Mouse (Mus musculus) ES-E14 (cell line): ENCODE measurements around the gene Swt1. TPM values are rescaled to one million over a fixed set of nuclear protein-coding genes. Genes with fewer than 3 reads are reported as not detected.

ENCODE experiments used
- DNase-seq: peaks from one replicate; pipeline ENCODE4 v3.0.0-alpha.2; 2013; ENCODE audit warnings: low read depth, low spot score
- H3K27ac ChIP-seq: 2 replicates; pipeline ENCODE4 v1.5.1; 2012; ENCODE audit warnings: low read depth, mild to moderate bottlenecking, low read length, moderate library complexity, mixed read lengths; ENCODE audit not compliant: poor library complexity, insufficient read depth, severe bottlenecking
- H3K36me3 ChIP-seq: 2 replicates; pipeline ENCODE4 v1.6.1; 2012; ENCODE audit warnings: mild to moderate bottlenecking, low read length, moderate library complexity, mixed read lengths; ENCODE audit not compliant: control insufficient read depth, poor library complexity, insufficient read depth, severe bottlenecking
- H3K4me1 ChIP-seq, 2 experiments: fragments of 150-350 bp in 1 of 2; sonication (generic) in 1 of 2; 2 replicates each; pipeline ENCODE4 v1.6.1; 2012; ENCODE audit warnings: low read length in 2 of 2, mild to moderate bottlenecking in 1 of 2, mixed read lengths in 1 of 2; ENCODE audit not compliant: control insufficient read depth in 2 of 2, insufficient read depth in 2 of 2, poor library complexity in 1 of 2
- H3K4me3 ChIP-seq, 2 experiments: fragments of 150-350 bp in 1 of 2; sonication (generic) in 1 of 2; 2 replicates each; pipeline ENCODE4 v1.5.1; 2012; ENCODE audit warnings: low read length in 2 of 2, low read depth in 1 of 2, mild to moderate bottlenecking in 1 of 2, mixed read lengths in 1 of 2; ENCODE audit not compliant: insufficient read depth in 1 of 2, poor library complexity in 1 of 2, severe bottlenecking in 1 of 2
- H3K9ac ChIP-seq: 2 replicates; pipeline ENCODE4 v1.6.1; 2012; ENCODE audit warnings: low read depth, mild to moderate bottlenecking, low read length, mixed read lengths; ENCODE audit not compliant: poor library complexity, insufficient read depth, severe bottlenecking
- H3K9me3 ChIP-seq: fragments of 150-350 bp; sonication (generic); 2 replicates; pipeline ENCODE4 v1.6.1; 2012; ENCODE audit warnings: low read depth, mild to moderate bottlenecking, low read length; ENCODE audit not compliant: control insufficient read depth, insufficient read depth
- CHD2 ChIP-seq: IDR thresholded peaks from 2 replicates; pipeline ENCODE4 v1.6.1; 2014; ENCODE audit warnings: mild to moderate bottlenecking, low read depth, low read length, inconsistent platforms
- HCFC1 ChIP-seq: IDR thresholded peaks from 2 replicates; pipeline ENCODE4 v1.6.1; 2012; ENCODE audit warnings: low read length, inconsistent platforms, borderline replicate concordance; ENCODE audit not compliant: insufficient read depth
- MAFK ChIP-seq: IDR thresholded peaks from 2 replicates; pipeline ENCODE4 v1.6.1; 2014; ENCODE audit warnings: mild to moderate bottlenecking, low read depth, low read length, inconsistent platforms; ENCODE audit not compliant: insufficient read depth
- ZC3H11A ChIP-seq: IDR thresholded peaks from 2 replicates; pipeline ENCODE4 v1.6.1; 2012; ENCODE audit warnings: low read depth, mild to moderate bottlenecking, inconsistent platforms, low read length, borderline replicate concordance
- ZNF384 ChIP-seq: IDR thresholded peaks from 2 replicates; pipeline ENCODE4 v1.6.1; 2012; ENCODE audit warnings: low read depth, low read length, inconsistent platforms
- in situ Hi-C, 2 experiments: fragments of 600-800 bp; cut with MboI; formaldehyde crosslinking; loops; one replicate each; pipeline ENCODE4 v1.15.1; 2025; ENCODE audit warnings: low sequenced_read_pairs in 2 of 2, inconsistent platforms in 1 of 2; ENCODE audit not compliant: unreplicated experiment in 2 of 2
- total RNA-seq: library from RNA; depleted of rRNA; stranded (reverse); fragments of 300-350 nt; gene quantifications from 2 replicates; pipeline ENCODE4 v1.2.3, GENCODE M21; 2012

Swt1 gene
- total RNA-seq, 1 experiment = 22.6 TPM

- Histone ChIP-seq H3K4me1 (peaks cover 2 to 6% of the 10 kb centered on the region in 2 experiments), H3K9me3 (no peaks in the 10 kb centered on the region), H3K36me3 (peaks cover 1% of the 10 kb centered on the region; the same call in 1 of the 2 replicates), H3K9ac (peak overlapping the region; percentile 81), H3K4me3 (peak overlapping the region; percentile 81 to 89), H3K27ac (peak overlapping the region; percentile 44; the same call in 1 of the 2 replicates)
- in situ Hi-C loops = loop anchor here in 1 of 2 experiments (25.0 kb wide), 1 partner anchor 256 kb away; no protein-coding TSS in a partner anchor
- DNase-seq = no peak
- no peak for TF ChIP-seq ZC3H11A
- TF ChIP-seq ZNF384 = peak; percentile 77
Observed at GRCm38 (mm10) chr1:151343571-151344282, 84.5 kb downstream of the Swt1 start.

- no peak for DNase-seq
- in situ Hi-C loops = loop anchor here in 1 of 2 experiments (25.0 kb wide), 1 partner anchor 256 kb away; no protein-coding TSS in a partner anchor
- peaks cover 2 to 3% of the 10 kb centered on the region in 2 experiments; a peak in 3 of 4 replicates for H3K4me1 ChIP-seq
- no peak overlapping the region for H3K9ac ChIP-seq
- H3K4me3 ChIP-seq = no peak overlapping the region
- H3K36me3 ChIP-seq = no peaks in the 10 kb centered on the region
- no peak overlapping the region for H3K27ac ChIP-seq
- TF ChIP-seq HCFC1 (no peak), MAFK (no peak), ZNF384 (no peak), CHD2 (no peak), ZC3H11A (no peak)
- H3K9me3 ChIP-seq = no peaks in the 10 kb centered on the region
Observed at GRCm38 (mm10) chr1:151342968-151343367, 85.3 kb downstream of the Swt1 start.

DNA sequence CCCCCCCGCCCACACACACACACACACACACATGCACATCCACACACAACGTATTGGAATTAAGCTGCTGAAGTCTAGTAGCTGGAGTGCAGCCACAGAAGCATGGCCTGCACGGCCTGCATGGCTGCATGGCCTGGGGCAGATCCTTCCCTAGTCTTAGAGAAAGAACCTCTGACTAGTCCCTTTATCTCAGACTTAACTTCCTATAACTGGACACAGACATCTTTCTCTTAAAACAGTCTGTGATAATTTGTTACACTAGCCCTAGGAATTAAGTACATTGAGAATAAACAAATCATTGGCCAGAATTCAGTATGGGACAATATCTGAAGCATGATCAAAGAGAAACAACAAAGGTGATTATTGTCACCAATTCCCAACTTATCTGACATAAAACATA, 85.9 kb downstream of the Swt1 start:
- TF ChIP-seq HCFC1 (no peak), MAFK (no peak), CHD2 (no peak), ZNF384 (no peak), ZC3H11A (no peak)
- Histone ChIP-seq H3K4me1 (peaks cover 2 to 3% of the 10 kb centered on the region in 2 experiments; a peak in 3 of 4 replicates), H3K9ac (no peak overlapping the region), H3K9me3 (no peaks in the 10 kb centered on the region), H3K27ac (no peak overlapping the region), H3K4me3 (no peak overlapping the region), H3K36me3 (no peaks in the 10 kb centered on the region)
- DNase-seq = no peak
- in situ Hi-C loops = loop anchor here in 1 of 2 experiments (25.0 kb wide), 1 partner anchor 255 kb away; no protein-coding TSS in a partner anchor

- no peak overlapping the region for H3K27ac ChIP-seq
- no peaks in the 10 kb centered on the region for H3K36me3 ChIP-seq
- peaks cover under 1 to 3% of the 10 kb centered on the region in 2 experiments; a peak in 3 of 4 replicates for H3K4me1 ChIP-seq
- no peak overlapping the region for H3K9ac ChIP-seq
- in situ Hi-C loops = loop anchor here in 1 of 2 experiments (25.0 kb wide), 1 partner anchor 254 kb away; no protein-coding TSS in a partner anchor
- DNase-seq = no peak
- no peaks in the 10 kb centered on the region for H3K9me3 ChIP-seq
- TF ChIP-seq CHD2 (no peak), MAFK (no peak), HCFC1 (no peak), ZC3H11A (no peak), ZNF384 (no peak)
- H3K4me3 ChIP-seq = no peak overlapping the region
Observed at GRCm38 (mm10) chr1:151341321-151342044, 86.8 kb downstream of the Swt1 start.
